Mouse (Mus musculus) ovary, postnatal 36 days (tissue): ENCODE measurements around the gene Zswim7.
A peak's percentile ranks its signal among the peaks of the same experiment; 100 is the strongest.

Experiments used
- DNase-seq: peaks from one replicate; pipeline ENCODE4 v3.0.0; 2022; ENCODE audit warnings: low spot score, mixed read lengths

Zswim7 gene

DNA sequence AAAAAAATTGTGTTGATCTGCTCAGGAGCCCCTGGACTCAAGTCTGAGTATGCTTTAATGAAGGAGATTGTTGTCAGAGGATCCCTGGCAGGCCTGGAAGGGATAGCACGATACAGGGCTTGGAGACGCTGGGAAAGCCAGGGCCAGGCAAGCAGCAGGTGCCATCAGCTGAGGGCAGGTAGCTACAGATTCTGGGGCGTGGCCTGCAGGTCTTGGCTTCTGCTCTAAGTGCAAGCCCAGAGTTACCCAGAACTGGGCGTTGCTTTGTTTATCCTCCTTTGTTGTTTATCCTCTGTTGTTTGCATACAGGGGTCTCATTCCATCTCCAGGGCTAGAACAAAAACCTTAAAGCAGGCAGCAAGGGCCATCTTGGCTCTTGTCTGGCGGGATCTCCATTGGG lies 27.8 kb downstream of the Zswim7 start:
- DNase-seq = no peak

DNA sequence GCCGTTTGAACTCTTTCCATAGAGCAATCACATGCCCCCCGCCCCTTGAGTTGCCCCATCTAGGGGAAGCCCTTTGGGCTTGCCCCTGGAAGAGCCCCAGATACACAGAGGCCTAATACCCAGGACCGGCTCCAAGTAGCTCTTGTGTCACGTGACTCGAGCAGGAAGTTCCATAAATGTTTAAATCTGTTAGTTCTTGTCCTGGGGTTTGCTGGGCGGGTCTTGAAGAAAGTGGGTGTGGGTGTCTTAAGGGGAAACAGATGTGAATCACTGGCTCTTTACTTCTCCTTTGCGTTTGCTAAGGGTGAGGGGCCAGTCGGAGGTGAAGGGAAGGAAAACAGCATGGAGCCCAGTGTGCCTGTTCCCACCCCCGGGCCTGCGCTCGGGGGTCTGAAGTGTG lies 30.1 kb downstream of the Zswim7 start:
- DNase-seq = no peak

- DNase-seq = peak; percentile 33
These were observed 31.7 kb downstream of the Zswim7 start for GRCm38 (mm10) chr11:62249266-62250037.

DNA sequence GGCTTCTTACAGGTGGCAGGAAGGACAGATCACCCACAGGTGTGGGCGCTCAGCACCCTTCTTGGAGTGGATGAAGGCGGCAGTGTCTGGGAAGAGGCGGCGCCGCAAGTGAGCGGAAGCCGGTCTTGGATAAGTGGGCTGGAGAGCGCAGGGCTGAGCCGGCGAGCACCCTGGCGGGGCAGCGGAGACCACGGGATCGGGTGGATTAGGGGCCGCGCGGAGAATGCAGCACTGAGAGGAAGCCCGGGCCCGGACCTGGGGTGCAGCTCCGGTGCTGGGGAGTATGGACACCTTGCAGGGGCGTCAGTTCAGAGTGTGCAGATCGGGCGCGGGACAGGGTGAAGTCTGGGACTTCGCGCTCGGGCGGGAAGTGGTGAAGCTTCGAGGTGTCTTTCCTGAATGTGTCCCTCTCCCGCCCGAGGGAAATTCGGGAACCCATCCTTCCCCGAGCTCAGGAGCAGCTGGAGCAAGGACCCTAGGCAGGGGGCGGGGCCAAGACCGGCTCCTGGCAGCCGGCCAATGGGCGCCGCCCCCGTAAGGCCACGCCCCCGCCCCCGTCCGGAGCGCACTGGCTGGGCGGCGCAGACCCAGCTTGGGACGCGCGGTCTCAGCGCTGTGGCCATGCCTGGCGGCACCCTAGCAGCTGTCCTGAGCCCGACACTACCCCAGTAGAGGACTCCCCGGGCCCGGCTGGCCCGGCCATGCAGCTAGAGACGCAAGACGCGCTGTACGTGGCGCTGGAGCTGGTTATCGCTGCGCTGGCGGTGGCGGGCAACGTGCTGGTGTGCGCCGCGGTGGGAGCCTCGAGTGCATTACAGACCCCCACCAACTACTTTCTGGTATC lies 32.6 kb downstream of the Zswim7 start, which contains the start of gene Adora2b:
Gene Adora2b, plus strand, starts transcription at position 584 of the 844 bp plus-strand sequence.
- DNase-seq = peak; percentile 67

GRCm38 (mm10) chr11:62247759-62248400 lies 33.3 kb downstream of the Zswim7 start:
- no peak for DNase-seq

DNA sequence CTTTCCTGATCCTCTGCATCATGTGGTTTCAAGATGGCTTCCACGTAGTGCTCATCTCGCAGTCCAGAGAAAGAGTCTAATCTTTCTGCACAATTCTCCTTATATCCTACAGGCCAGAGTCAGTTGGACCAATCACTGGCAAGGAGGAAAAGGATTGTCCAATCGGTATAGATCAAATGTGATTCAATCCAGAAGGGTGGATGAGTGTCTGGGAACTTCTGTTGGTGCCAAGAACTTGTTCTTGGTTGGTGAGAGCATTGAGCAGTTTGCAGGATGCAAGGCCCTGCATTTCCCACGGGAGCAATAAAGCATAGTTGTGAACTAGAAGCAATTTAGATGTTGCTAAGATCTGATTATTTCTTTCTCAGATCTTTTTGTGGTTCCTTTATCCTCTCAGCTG lies 36.7 kb downstream of the Zswim7 start:
- no peak for DNase-seq

GRCm38 (mm10) chr11:62243871-62244270 lies 37.3 kb downstream of the Zswim7 start:
- DNase-seq = no peak

DNA sequence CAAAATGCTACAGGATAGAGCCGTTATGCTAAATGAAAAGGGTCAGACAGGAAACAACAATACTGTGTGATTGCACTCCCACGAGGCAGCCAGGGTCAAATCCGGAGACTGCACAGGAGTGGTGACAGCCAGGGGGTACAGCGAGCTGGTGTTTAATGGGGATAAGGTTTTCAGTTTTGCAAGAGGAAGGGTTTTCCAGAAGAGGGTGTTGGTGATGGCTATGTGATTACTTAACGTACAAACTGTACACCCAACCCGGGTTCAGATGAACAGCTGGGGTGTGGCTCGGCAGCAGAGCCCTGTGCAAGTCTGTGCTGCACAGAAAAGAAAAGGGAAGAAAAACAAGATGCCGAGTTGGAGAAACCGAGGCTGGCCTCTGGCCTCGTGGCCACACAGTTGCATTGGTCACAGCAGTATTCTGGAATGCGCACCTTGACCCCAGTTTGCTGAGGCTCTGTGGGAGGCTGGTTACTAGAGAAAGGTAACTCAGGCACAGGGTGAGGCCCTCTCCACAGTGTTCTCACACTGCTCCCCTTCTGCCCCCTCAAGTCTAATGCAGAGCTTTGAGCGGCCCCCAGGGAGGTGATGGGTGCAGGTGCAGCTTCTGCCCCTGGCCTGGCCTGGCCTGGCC lies 40.4 kb downstream of the Zswim7 start:
- DNase-seq = no peak

DNA sequence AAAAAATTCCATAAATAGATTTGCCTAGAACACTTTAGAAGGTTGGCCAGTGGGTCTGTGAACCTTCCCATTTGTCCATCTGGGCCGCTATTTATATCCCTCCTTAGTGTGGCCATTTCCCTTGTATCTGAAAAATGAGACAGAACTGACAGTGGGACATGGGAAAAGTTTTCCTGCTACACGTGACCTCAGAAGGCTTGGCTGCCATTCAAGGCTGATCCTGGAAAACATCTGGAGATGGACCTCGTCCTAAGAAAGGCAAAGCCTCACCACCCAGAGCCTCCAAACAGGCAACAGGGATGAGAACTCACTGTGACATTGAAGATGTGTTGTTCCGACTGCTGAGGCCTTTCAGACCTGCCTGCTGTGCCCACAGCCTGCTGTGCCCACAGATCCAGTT lies 56.4 kb downstream of the Zswim7 start:
- peak; percentile 32 for DNase-seq

DNA sequence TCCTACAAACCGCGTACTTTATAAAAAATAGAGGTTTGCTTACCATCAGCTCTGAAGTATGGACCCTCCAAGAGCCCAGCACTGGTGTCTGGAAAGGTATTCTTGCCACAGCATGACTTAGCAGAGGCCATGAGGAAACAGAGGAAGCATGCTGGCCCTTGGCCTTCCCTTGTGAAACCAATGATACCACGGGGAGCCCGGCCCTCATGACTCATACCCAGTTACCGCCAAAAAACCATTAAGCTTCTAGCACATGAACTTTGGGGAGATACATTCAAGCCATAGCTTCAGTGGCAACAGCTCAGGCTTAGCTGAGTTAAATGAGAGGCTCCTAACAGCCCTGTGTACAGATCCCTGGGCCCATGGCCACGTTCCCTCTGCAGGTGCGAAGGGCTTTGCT lies 57.2 kb downstream of the Zswim7 start:
- DNase-seq = no peak

- DNase-seq = no peak
These were observed 57.8 kb downstream of the Zswim7 start for GRCm38 (mm10) chr11:62223416-62223815.

DNA sequence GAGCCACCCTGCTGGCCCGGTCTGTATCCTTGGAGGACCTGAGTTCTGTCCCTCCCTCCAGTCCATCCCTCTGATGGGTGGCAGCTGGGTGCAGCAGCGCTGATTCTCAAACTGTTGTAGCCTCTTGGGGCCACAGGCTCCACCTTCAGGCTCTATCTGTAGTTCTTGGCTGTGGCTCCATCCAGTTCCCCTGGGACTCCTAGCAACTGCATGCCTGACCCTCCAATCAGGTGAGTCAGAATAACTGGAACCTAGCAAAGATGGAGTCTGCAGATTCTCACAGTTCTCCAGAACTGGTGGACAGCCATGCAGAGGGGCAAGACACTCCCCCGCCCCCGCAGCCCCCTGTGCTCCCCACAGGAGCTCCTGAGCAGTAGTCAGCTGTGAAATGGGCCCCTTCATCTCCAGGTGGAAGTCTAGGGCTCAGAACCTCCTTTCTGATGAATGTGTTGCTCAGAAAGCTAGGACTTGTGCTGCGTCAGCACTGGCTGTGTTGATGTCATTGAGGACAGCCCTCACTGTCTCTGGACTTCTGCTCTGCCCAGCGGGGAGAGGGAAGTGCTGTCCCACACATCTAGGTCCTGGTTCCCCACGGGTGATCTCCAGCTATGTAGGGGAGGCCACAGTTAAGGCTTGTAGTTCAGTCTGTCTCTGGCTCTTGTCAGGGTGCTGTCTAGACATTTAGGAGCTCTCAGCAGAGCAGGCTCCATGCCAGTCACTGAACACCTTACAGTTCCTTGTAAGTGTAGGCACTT lies 60.2 kb downstream of the Zswim7 start:
- DNase-seq = no peak

DNA sequence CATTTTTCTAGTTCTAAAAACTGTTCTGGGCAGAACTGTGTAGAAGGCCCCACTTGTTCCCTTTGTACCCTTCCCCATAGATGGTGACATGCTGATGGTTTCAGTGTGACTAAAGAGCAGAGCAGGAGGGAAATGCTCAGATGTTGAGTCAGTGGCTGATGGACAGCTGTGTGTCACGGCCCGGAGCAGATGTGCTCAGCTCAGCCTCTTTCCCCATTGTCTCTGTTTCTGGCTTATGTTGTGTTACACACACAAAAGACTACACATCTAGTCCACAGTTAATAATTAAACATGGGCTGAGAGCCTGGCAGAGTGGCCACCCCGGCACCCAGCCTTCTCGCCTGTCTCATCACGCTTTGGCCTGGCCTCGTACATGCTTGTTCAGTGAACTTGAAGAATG lies 63.4 kb downstream of the Zswim7 start:
- no peak for DNase-seq
